Mouse (Mus musculus): ENCODE results near the gene Arhgef25.

The Arhgef25 gene

DNA sequence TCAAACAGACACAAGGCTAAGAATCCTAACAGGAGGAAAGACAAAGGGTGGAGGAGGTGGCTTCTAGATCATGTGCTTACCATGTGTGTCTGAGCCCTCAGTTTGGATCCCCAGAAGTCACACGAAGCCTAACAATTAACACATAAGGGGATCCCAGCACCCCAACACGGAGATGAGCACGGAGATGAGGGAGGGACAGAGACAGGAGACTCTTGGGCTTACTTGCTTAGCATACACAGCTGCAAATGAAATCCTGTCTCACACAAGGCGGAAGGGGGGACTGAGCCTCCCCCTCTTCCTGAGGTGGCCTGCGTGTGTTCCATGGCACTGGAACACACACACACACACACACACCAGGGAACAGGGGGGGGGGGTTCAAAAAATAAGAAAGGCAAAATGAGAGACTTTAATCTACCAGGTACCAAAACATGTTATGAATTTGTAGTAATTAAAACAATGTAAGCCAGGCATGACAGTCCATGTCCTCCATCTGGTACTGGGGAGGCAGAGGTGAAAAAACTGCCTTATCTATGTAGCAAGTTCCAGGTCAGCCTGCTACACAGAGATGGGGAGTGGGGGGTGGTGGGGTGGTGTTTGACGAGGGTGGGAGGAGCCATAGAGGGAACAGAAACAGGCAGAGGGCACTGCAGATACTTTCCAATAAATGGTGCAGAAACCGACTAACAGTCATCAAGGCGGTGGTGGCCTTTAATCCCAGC, 54.6 kb downstream of the Arhgef25 start:
- no peak for DNase-seq

DNA sequence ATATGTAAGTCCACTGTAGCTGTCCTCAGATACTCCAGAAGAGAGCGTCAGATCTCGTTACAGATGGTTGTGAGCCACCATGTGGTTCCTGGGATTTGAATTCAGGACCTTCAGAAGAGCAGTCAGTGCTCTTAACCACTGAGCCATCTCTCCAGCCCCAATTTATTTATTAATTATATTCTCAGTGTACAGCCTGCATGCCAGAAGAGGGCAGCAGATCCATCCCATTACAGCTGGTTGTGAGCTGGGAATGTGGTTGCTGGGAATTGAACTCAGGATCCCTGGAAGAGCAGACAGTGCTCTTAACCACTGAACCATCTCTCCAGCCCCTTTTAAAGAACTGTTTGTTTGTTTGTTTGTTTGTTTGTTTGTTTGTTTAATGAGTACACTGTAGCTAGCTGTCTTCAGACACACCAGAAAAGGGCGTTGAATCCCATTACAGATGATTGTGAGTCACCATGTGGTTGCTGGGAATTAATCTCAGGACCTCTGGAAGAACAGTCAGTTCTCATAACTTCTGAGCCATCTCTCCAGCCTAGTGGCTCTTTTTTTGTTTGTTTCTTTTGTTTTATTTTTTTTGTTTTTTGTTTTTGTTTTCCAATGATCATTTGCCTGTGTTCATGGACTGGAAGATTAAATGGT, 55.4 kb downstream of the Arhgef25 start:
- DNase-seq: peak in 1 of 2 experiments; percentile 12

Data from cerebellum, postnatal 14 days (tissue).